Mouse (Mus musculus): ENCODE data around the gene 4930523C07Rik. TPM values are rescaled to one million over a fixed set of nuclear protein-coding genes. Genes with fewer than 3 reads are reported as not detected.

4930523C07Rik gene
- polyA plus RNA-seq, 1 experiment from 2014 or later, result 2.9 TPM

GRCm38 (mm10) chr1:160042351-160042750, 1.8 kb upstream of the 4930523C07Rik start:
- H3K4me3 ChIP-seq (replicated peaks; ENCODE audit: low read depth, low read length), result no peak overlapping the region
- no peaks in the 10 kb centered on the region for H3K9me3 ChIP-seq (ENCODE audit: control insufficient read depth, low read length)
- H3K27ac ChIP-seq (replicated peaks; ENCODE audit: low read depth, low read length), result no peak overlapping the region
- no peak overlapping the region for H3K4me2 ChIP-seq (ENCODE audit: low read length)
- no peaks in the 10 kb centered on the region for H3K27me3 ChIP-seq (ENCODE audit: control insufficient read depth, insufficient read depth, low read length)
- H3K4me1 ChIP-seq (ENCODE audit: control insufficient read depth, insufficient read depth, low read length), result peaks cover 9% of the 10 kb centered on the region
- no peaks in the 10 kb centered on the region for H3K36me3 ChIP-seq (ENCODE audit: control insufficient read depth, insufficient read depth, low read length)
- ATAC-seq (ENCODE audit: low FRiP score, low TSS enrichment) (no peak), DNase-seq (no peak)
- no peak overlapping the region for H3K9ac ChIP-seq (replicated peaks; ENCODE audit: low read length)
- WGBS, result 83% methylated on average over 7 of the region's 7 CpGs

- 92% methylated on average over 13 of the region's 13 CpGs for WGBS
- DNase-seq (no peak), ATAC-seq (ENCODE audit: low FRiP score, low TSS enrichment) (no peak)
- H3K27me3 ChIP-seq (ENCODE audit: control insufficient read depth, insufficient read depth, low read length), result no peaks in the 10 kb centered on the region
- H3K27ac ChIP-seq (replicated peaks; ENCODE audit: low read depth, low read length), result no peak overlapping the region
- no peak overlapping the region for H3K4me3 ChIP-seq (replicated peaks; ENCODE audit: low read depth, low read length)
- H3K36me3 ChIP-seq (ENCODE audit: control insufficient read depth, insufficient read depth, low read length), result no peaks in the 10 kb centered on the region
- no peak overlapping the region for H3K4me2 ChIP-seq (ENCODE audit: low read length)
- no peak overlapping the region for H3K9ac ChIP-seq (replicated peaks; ENCODE audit: low read length)
- peaks cover 9% of the 10 kb centered on the region for H3K4me1 ChIP-seq (ENCODE audit: control insufficient read depth, insufficient read depth, low read length)
- no peaks in the 10 kb centered on the region for H3K9me3 ChIP-seq (ENCODE audit: control insufficient read depth, low read length)
These were observed 759 bp upstream of the 4930523C07Rik start for GRCm38 (mm10) chr1:160043271-160043975.

- H3K27ac ChIP-seq (replicated peaks; ENCODE audit: low read depth, low read length), result no peak overlapping the region
- H3K9me3 ChIP-seq (ENCODE audit: control insufficient read depth, low read length), result no peaks in the 10 kb centered on the region
- H3K9ac ChIP-seq (replicated peaks; ENCODE audit: low read length), result no peak overlapping the region
- 75% methylated on average over 3 of the region's 3 CpGs for WGBS
- H3K36me3 ChIP-seq (ENCODE audit: control insufficient read depth, insufficient read depth, low read length), result no peaks in the 10 kb centered on the region
- DNase-seq (no peak), ATAC-seq (ENCODE audit: low FRiP score, low TSS enrichment) (no peak)
- H3K4me1 ChIP-seq (ENCODE audit: control insufficient read depth, insufficient read depth, low read length), result peaks cover 9% of the 10 kb centered on the region
- H3K27me3 ChIP-seq (ENCODE audit: control insufficient read depth, insufficient read depth, low read length), result no peaks in the 10 kb centered on the region
- no peak overlapping the region for H3K4me3 ChIP-seq (replicated peaks; ENCODE audit: low read depth, low read length)
- no peak overlapping the region for H3K4me2 ChIP-seq (ENCODE audit: low read length)
These were observed 1.0 kb downstream of the 4930523C07Rik start for GRCm38 (mm10) chr1:160045056-160045715.

GRCm38 (mm10) chr1:160045971-160046370, 1.8 kb downstream of the 4930523C07Rik start:
- 88% methylated on average over 5 of the region's 5 CpGs for WGBS
- peaks cover 9% of the 10 kb centered on the region for H3K4me1 ChIP-seq (ENCODE audit: control insufficient read depth, insufficient read depth, low read length)
- no peaks in the 10 kb centered on the region for H3K27me3 ChIP-seq (ENCODE audit: control insufficient read depth, insufficient read depth, low read length)
- DNase-seq, result no peak
- no peak for ATAC-seq (ENCODE audit: low FRiP score, low TSS enrichment)
- no peak overlapping the region for H3K4me3 ChIP-seq (replicated peaks; ENCODE audit: low read depth, low read length)
- H3K9me3 ChIP-seq (ENCODE audit: control insufficient read depth, low read length), result no peaks in the 10 kb centered on the region
- no peak overlapping the region for H3K9ac ChIP-seq (replicated peaks; ENCODE audit: low read length)
- H3K4me2 ChIP-seq (ENCODE audit: low read length), result no peak overlapping the region
- H3K36me3 ChIP-seq (ENCODE audit: control insufficient read depth, insufficient read depth, low read length), result no peaks in the 10 kb centered on the region
- H3K27ac ChIP-seq (replicated peaks; ENCODE audit: low read depth, low read length), result no peak overlapping the region

GRCm38 (mm10) chr1:160046786-160047185, 2.6 kb downstream of the 4930523C07Rik start:
- Histone ChIP-seq H3K36me3 (ENCODE audit: control insufficient read depth, insufficient read depth, low read length) (no peaks in the 10 kb centered on the region), H3K9me3 (ENCODE audit: control insufficient read depth, low read length) (no peaks in the 10 kb centered on the region), H3K4me1 (ENCODE audit: control insufficient read depth, insufficient read depth, low read length) (peaks cover 9% of the 10 kb centered on the region), H3K27me3 (ENCODE audit: control insufficient read depth, insufficient read depth, low read length) (no peaks in the 10 kb centered on the region), H3K4me2 (ENCODE audit: low read length) (no peak overlapping the region), H3K9ac (replicated peaks; ENCODE audit: low read length) (no peak overlapping the region), H3K27ac (replicated peaks; ENCODE audit: low read depth, low read length) (no peak overlapping the region), H3K4me3 (replicated peaks; ENCODE audit: low read depth, low read length) (no peak overlapping the region)
- no peak for DNase-seq
- 92% methylated on average over 4 of the region's 4 CpGs for WGBS
- ATAC-seq (ENCODE audit: low FRiP score, low TSS enrichment), result no peak

GRCm38 (mm10) chr1:160047481-160047931, 3.3 kb downstream of the 4930523C07Rik start:
- no peaks in the 10 kb centered on the region for H3K36me3 ChIP-seq (ENCODE audit: control insufficient read depth, insufficient read depth, low read length)
- no peak overlapping the region for H3K9ac ChIP-seq (replicated peaks; ENCODE audit: low read length)
- H3K4me1 ChIP-seq (ENCODE audit: control insufficient read depth, insufficient read depth, low read length), result peaks cover 9% of the 10 kb centered on the region
- ATAC-seq (ENCODE audit: low FRiP score, low TSS enrichment), result no peak
- no peaks in the 10 kb centered on the region for H3K27me3 ChIP-seq (ENCODE audit: control insufficient read depth, insufficient read depth, low read length)
- WGBS, result 93% methylated on average over 7 of the region's 7 CpGs
- DNase-seq, result no peak
- H3K4me3 ChIP-seq (replicated peaks; ENCODE audit: low read depth, low read length), result no peak overlapping the region
- no peak overlapping the region for H3K27ac ChIP-seq (replicated peaks; ENCODE audit: low read depth, low read length)
- H3K9me3 ChIP-seq (ENCODE audit: control insufficient read depth, low read length), result no peaks in the 10 kb centered on the region
- H3K4me2 ChIP-seq (ENCODE audit: low read length), result no peak overlapping the region

- H3K4me1 ChIP-seq (ENCODE audit: control insufficient read depth, insufficient read depth, low read length), result peaks cover 6% of the 10 kb centered on the region
- no peak overlapping the region for H3K27ac ChIP-seq (replicated peaks; ENCODE audit: low read depth, low read length)
- no peak overlapping the region for H3K4me3 ChIP-seq (replicated peaks; ENCODE audit: low read depth, low read length)
- DNase-seq (no peak), ATAC-seq (ENCODE audit: low FRiP score, low TSS enrichment) (no peak)
- H3K9ac ChIP-seq (replicated peaks; ENCODE audit: low read length), result no peak overlapping the region
- no peaks in the 10 kb centered on the region for H3K27me3 ChIP-seq (ENCODE audit: control insufficient read depth, insufficient read depth, low read length)
- no peaks in the 10 kb centered on the region for H3K9me3 ChIP-seq (ENCODE audit: control insufficient read depth, low read length)
- WGBS, result 81% methylated on average over 5 of the region's 5 CpGs
- no peaks in the 10 kb centered on the region for H3K36me3 ChIP-seq (ENCODE audit: control insufficient read depth, insufficient read depth, low read length)
- H3K4me2 ChIP-seq (ENCODE audit: low read length), result no peak overlapping the region
These were observed 5.1 kb downstream of the 4930523C07Rik start for GRCm38 (mm10) chr1:160049131-160049880.

- WGBS, result 92% methylated on average over 6 of the region's 6 CpGs
- ATAC-seq (ENCODE audit: low FRiP score, low TSS enrichment), result no peak
- H3K4me3 ChIP-seq (replicated peaks; ENCODE audit: low read depth, low read length), result no peak overlapping the region
- no peak overlapping the region for H3K9ac ChIP-seq (replicated peaks; ENCODE audit: low read length)
- no peaks in the 10 kb centered on the region for H3K27me3 ChIP-seq (ENCODE audit: control insufficient read depth, insufficient read depth, low read length)
- H3K4me2 ChIP-seq (ENCODE audit: low read length), result no peak overlapping the region
- H3K27ac ChIP-seq (replicated peaks; ENCODE audit: low read depth, low read length), result no peak overlapping the region
- H3K36me3 ChIP-seq (ENCODE audit: control insufficient read depth, insufficient read depth, low read length), result no peaks in the 10 kb centered on the region
- no peak for DNase-seq
- H3K4me1 ChIP-seq (ENCODE audit: control insufficient read depth, insufficient read depth, low read length), result no peaks in the 10 kb centered on the region
- H3K9me3 ChIP-seq (ENCODE audit: control insufficient read depth, low read length), result no peaks in the 10 kb centered on the region
These were observed 6.7 kb downstream of the 4930523C07Rik start for GRCm38 (mm10) chr1:160050898-160051297.
